Mouse (Mus musculus) layer of hippocampus, postnatal 36 days (tissue): ENCODE results near the gene Anp32a. TPM values are rescaled to one million over a fixed set of nuclear protein-coding genes. Genes with fewer than 3 reads are reported as not detected.

Source experiments
- DNase-seq, 2 experiments: peaks; one replicate each; pipeline ENCODE4 v3.0.0; 2022
- total RNA-seq, 2 experiments: library from RNA; stranded (reverse); gene quantifications; 2 replicates each; pipeline ENCODE4 v1.2.3; 2021

The Anp32a gene
- total RNA-seq, 2 experiments from 2014 or later, result 334 to 351 TPM

- no peak for DNase-seq
Measured at GRCm38 (mm10) chr9:62420261-62420917, 79.3 kb downstream of the Anp32a start.

GRCm38 (mm10) chr9:62421027-62421426, 79.9 kb downstream of the Anp32a start:
- DNase-seq, result peak in 1 of 2 experiments; percentile 61

GRCm38 (mm10) chr9:62421911-62422310, 80.8 kb downstream of the Anp32a start:
- no peak for DNase-seq

GRCm38 (mm10) chr9:62422926-62423325, 81.8 kb downstream of the Anp32a start:
- DNase-seq, result no peak

GRCm38 (mm10) chr9:62423871-62424270, 82.8 kb downstream of the Anp32a start:
- no peak for DNase-seq

- DNase-seq, result no peak
Measured at GRCm38 (mm10) chr9:62425265-62425664, 84.2 kb downstream of the Anp32a start.

GRCm38 (mm10) chr9:62426021-62426420, 84.9 kb downstream of the Anp32a start:
- DNase-seq, result no peak

- no peak for DNase-seq
Measured at GRCm38 (mm10) chr9:62426531-62426930, 85.4 kb downstream of the Anp32a start.

GRCm38 (mm10) chr9:62427010-62427409, 85.9 kb downstream of the Anp32a start:
- DNase-seq, result no peak

Other genes starting within 250 kb of the Anp32a start
- 10 to 100 TPM; 24.1 to 27.2 TPM for gene Glce, start 218.6 kb upstream of the Anp32a start, total RNA-seq
- under 1 TPM; 0.30 to 0.35 TPM for gene Spesp1, start 59.1 kb upstream of the Anp32a start, total RNA-seq
- 100 to 1,000 TPM; 238 TPM for gene Coro2b, start 195.8 kb downstream of the Anp32a start, total RNA-seq